Mouse (Mus musculus) cerebral cortex, adult 2 months (tissue): ENCODE measurements around the gene Lzts2.

ENCODE experiments used
- WGBS: fragments of 180-500 bp; shearing (Covaris S2); methylation state at CpG from one replicate; pipeline ENCODE4 v1.1.7; 2018; 5-methylcytosine and 5-hydroxymethylcytosine counted together

Lzts2 gene

DNA sequence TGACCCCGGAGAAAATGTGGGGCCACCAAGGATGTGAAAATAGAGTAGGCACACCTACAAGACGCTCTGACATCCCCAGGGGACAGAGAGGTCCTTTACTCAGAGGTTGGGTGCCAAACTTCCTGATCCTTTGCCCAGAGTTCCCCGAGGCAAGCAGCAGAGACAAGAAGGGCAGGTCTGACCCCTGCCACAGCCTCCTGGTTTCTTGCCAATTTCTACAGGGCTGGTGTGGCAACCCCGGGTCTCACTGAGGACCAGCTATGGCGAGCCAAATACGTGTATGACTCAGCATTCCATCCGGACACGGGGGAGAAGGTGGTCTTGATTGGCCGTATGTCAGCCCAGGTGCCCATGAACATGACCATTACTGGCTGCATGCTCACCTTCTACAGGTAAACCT is 35.3 kb downstream of the Lzts2 start:
- 51% methylated on average over 9 of the region's 9 CpGs for WGBS

DNA sequence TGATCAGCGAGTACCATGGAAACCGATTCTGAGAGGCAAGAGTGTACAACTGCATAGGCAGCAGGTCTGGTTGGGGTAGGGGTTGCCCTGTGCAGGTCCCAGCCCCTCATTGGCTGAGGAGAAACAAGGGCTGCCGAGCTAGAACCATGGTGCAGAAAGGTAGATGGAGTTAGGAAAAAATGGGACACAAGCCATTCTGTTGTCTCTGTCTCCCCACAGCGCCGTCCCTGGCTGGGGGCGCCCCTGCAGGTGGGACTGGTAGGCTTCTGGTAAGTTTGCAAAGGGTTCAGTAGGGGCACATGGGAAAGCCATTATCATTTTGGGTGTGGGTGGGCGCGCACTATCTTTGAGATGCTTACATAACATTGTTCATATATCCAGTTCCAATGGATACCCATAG is 39.2 kb downstream of the Lzts2 start:
- 78% methylated on average over 8 of the region's 8 CpGs for WGBS

DNA sequence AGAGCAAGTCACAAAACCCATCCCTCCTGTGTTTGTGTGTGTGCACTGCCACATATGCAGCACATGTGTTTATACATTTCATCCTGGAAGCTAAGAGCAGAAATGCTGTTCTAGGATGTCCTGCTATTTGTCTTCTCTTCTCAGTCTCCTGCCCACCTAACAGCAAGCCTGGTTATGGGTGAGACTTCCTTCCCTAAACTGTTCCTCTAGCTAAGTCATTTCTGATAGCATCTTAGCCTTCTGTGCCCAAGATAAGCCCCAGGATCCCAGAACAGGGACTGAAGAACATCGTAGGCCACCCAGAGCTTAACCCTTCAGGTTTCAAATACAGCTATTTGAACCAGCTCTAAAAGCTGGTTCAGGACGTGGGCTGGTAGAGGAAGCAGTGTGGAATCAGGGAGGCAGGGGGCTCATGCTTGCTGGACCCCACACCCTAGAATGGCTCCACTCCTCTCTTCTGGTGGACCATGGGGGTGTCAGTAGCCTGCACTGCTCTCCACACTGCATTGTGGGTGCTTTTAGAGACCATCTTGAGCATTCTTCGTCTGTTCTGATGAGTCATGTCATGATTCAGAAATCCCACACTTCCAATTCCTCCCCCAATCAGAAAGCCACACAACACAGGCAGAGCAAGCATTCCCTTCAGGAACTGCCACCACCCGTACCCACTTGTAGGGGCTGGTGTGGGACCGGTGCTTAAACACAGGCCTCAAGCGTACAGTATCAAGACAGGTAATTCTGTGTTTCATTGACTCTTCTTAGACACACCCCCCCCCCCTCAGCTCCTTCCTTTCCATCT is 40.9 kb downstream of the Lzts2 start:
- WGBS = 54% methylated on average over 6 of the region's 6 CpGs

DNA sequence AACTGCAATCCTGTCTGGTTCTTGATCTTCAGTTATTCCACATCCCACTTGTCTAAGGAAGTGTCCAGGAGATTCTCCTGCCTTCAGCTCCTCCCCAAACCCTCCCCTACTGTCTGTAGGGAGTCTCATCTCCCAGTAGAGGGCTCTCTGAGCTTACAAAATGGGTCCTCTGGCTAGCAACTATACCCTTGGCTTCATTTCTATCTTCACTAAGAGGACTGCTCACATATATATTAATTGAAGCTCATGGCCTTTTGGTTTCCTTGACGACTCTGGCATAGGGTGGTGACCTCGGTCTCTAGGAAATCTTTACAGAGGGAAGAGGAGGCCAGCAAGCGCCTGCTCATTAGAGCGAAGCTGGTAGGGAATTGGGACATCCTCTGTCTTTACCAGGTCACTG is 42.1 kb downstream of the Lzts2 start:
- WGBS = 38% methylated on average over 4 of the region's 4 CpGs

DNA sequence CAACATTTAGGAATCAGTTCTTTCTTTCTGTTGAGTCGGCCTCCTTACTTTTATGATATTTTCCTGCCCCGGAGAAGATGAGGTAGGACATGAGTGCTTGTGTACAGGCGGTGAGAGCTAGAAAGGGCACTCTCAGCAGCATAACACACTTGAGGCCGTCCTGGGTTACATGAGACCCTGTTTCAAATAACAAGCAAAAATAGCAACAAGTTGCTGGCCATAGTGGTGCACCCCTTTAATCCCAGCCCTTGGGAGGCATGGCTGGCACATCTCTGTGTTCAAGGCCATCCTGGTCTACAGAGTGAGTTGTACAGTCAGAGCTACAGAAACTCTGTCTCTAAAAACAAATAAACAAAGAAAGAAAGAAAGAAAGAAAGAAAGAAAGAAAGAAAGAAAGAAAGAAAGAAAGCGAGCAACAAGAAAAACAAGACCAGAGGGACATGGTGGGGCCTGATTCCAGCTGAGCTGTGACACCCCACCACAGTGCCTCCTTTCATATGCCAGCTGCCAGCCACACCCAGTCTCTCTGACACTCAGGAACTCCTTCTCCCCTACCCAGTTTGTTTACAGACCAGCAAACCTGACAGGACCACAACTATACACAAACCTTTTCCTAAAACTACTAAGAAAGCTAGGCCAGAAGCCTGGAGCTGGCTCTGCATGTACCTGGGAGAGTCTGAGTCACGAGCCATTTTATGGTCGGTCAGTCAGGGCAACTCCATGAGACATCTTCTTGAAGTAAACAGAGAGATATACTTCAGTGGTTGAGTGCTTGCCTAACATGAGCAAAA is 42.9 kb downstream of the Lzts2 start:
- 64% methylated on average over 7 of the region's 7 CpGs for WGBS

DNA sequence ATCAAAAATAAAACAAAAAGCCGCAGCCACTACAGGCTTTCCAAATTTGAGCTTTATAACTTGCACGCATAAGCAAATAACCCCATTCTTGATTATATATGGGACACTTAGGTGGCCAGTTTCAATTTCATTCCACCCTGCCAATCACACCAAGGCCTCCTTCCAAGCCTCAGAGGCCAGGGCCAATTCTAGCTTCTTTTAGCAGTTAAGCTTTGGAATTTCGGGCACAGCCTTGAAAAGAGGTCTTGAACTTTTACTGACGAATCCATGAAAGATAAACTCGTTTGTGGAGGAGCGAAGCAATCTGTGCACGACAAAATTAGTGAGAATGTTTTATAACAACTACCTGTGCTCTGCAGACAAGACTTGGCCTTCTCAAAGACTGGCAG is 43.5 kb downstream of the Lzts2 start:
- 16% methylated on average over 7 of the region's 7 CpGs for WGBS

DNA sequence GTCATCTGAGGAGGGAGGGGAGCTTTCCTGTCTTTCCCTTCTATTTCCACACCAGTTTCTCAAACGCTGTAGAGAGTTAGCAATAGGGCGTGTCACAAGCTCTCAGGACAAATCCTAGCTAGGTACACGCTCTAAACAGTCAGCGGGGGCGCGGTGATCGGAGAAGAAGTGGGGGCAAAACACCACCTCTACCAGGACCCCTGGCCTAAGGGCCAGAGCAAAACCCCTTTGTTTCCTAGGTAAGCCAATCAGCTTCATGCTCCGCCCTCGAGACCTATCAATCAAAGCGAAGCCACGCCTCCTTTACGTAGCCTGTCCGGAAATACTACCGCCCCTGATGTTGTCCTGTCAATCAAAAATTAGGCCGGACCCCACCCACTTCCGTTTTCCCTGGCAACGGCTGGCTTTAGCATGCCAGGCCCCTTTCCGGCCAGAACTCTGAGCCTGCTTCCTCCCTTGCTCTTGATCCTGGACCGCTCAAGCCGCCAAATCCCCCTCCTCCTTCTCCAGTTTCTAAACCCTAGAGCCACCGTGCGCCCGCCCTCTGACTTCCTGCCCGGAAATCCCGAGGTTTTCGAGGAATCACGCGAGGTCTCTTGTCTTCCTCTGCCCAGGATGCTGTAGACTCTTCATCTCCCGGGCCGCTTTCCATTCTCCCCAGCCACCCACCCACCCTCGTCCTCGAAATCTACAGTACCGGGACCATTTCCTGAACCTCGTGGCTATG is 44.1 kb downstream of the Lzts2 start:
- under 1% methylated on average over 34 of the region's 34 CpGs for WGBS

DNA sequence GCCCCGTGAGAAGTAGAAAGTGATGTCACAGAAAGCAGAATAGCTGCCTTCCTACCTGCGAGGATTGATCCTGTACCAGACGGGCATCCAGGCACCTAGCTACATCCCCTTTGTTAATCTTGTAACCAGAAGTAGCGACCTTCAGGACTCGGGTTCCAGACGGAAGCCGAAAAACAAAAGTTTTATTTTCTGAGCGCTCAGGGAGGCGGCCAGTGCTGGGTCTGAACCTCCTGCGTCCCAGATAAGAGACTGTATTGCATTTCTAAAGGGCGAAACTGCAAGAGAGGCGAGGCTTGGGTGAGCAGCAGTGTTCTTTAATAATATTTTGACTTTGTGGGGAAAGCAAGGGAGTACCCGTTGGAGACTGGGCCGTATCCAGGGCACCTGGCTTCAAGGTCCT is 44.6 kb downstream of the Lzts2 start:
- WGBS = under 1% methylated on average over 14 of the region's 14 CpGs

DNA sequence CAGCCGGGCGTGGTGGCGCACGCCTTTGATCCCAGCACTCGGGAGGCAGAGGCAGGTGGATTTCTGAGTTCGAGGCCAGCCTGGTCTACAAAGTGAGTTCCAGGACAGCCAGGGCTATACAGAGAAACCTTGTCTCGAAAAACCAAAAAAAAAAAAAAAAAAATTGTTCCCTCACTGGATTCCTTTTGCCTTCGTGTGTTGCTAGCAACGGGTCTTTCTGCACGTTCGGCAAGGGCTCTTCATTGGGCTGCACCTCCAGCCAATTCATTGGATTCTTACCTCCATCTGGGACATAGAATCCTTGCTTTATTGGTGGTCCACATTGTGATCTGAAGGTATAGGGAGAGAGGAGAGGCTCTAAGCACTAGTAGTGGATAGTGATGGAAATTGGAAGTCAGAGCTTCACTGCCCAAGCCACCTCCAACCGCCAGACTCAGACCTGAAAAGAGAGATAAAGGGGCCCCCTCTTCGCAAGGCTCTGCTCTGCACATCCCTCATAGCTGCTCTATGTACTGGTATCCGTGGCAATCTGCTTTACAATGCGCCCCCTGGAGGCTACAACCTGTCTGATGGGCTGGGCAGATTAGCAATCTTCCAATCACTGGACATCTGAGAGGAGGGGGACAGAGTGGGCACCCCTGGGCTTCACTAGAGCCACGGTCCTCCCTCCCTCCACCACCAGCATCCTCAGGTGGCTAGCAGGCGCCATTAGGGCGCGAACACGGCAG is 49.5 kb downstream of the Lzts2 start:
- WGBS = 44% methylated on average over 20 of the region's 20 CpGs

DNA sequence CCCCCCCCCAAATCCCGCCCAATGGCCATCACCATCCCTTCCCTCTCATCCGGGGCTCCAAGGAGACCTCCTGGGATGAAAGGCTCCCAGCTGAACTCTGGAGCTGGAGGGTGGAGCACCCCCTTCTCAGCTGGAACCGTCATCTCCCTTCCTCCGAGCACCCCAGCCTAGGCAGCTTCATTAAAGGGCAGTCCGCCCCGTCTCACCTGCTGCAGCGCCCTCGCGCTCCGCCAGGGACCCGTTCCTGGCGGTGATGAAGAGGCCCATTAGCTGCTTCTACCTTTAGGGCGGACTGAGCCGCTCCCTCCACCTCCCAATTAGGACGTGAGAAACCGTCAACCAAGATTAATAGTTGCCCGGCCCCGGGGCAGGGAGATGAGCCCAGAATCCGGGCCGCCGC is 51.0 kb downstream of the Lzts2 start:
- 9% methylated on average over 21 of the region's 21 CpGs for WGBS

DNA sequence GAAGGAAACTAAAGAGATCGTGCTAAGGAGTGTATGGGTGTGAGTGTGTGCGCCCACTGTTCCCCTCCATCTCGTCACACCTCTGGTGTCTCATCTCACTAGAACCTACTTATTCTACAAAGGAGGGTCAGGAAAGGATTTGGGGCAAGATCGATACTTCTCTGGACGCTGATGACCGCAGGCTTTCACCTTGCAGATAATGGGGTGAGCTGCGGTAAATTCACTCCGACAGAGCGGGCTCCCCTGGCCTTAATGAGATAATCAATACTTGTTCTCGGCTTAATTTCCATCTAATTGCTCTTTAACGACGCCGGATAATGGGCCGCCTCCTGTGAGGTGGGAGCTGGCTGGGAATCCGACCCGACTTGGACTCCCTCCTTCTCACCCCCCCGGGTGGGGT is 53.0 kb downstream of the Lzts2 start:
- WGBS = 46% methylated on average over 17 of the region's 17 CpGs

DNA sequence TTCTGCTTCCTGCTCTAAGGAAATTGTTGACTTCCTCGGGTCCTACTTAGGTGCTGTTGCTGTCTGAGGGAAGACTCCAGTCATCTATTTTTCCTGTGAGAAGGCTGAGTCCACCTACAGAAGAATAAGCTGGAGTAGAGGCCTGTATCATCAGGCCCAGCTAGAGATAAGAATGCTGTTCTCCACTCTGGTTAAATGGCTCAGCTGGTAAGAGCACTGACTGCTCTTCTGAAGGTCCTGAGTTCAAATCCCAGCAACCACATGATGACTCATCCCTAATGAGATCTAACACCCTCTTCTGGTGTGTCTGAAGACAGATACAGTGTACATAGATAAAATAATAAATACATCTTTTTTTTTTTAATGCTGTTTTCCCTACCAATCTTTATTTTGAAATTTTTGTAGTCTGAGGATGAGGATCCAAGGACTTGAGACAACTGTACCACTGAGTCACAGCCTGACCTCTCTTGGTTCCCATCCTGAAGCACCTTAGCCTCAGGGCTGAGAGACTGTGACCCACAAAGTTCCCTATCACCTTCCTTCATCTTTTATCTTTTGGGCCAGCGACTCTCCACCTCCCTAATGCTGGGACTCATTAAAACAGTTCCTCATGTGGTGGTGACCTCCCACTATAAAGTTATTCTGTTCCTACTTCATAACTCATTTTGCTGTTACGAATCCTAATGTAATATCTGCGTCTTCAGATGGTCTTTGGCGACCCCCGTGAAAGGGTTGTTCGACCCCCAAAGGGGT is 53.7 kb downstream of the Lzts2 start:
- 83% methylated on average over 7 of the region's 7 CpGs for WGBS

DNA sequence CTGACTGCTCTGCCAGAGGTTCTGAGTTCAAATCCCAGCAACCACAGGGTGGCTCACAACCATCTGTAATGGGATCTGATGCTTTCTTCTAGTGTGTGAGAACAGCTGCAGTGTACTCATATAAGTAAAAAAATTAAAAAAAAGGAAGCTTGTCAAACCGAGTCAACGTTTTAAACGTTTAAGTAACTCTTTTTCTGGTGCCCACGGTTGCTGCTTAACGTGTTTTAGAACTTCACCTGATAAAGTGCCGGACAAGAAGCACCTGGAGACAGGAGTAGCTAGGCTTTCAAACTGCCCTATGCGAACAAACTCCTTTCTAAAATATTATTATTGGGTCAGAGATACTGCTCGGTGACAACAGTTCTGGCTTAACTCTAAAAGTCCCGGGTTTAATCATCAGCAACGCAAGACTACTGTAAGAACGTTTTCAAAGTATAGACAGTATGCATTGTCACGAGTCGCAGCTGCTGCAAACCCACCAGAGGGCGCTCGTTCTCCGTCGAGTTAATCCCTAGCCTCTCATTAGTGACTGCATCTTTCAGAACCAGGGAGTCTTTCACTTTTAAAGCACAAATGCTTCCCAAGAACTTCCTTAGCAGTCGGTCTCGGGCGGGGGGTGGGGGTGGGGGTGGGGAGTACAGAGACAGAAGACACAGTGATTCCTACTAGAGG is 59.8 kb downstream of the Lzts2 start:
- WGBS = 6% methylated on average over 20 of the region's 20 CpGs

DNA sequence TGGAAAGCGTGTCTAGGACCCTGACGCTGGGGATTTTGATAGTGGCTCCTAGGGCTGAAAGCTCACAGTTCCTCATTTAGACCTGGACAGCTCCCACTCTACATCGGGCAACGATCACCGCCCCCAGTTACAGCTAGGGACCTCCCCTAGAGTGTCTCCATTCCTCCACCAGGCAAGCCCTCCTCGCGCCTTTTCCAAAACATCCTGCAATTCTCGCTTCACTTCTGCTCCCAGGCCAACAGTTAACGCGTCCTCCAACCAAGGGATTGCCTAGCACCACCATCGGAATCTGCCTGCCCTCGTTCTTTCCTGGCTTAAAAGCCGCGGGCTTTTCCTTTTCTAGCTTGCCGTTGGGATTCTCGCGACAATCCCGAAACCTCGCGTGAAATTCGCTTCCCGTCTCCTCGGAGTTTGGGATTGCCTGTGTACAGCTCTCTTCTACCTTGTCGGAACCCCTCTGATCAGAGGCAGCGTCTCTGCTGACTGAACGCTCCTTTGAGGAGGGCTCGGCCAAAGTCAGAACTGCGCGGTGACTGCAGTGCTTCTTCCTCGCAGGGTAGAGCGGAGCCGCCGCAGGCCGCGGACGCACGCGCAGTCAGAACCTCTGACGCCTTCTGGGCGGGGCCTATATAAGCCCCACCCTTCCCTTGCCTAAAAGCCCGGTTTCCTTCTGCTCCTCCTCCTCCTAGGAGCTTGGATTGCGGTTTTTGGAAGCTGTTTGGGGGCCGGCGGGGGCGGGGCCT is 60.5 kb downstream of the Lzts2 start, which contains the start of gene Kazald1:
TSS of gene Kazald1 (plus strand) at position 662 of the 743 bp plus-strand sequence.
- WGBS = under 1% methylated on average over 45 of the region's 45 CpGs

DNA sequence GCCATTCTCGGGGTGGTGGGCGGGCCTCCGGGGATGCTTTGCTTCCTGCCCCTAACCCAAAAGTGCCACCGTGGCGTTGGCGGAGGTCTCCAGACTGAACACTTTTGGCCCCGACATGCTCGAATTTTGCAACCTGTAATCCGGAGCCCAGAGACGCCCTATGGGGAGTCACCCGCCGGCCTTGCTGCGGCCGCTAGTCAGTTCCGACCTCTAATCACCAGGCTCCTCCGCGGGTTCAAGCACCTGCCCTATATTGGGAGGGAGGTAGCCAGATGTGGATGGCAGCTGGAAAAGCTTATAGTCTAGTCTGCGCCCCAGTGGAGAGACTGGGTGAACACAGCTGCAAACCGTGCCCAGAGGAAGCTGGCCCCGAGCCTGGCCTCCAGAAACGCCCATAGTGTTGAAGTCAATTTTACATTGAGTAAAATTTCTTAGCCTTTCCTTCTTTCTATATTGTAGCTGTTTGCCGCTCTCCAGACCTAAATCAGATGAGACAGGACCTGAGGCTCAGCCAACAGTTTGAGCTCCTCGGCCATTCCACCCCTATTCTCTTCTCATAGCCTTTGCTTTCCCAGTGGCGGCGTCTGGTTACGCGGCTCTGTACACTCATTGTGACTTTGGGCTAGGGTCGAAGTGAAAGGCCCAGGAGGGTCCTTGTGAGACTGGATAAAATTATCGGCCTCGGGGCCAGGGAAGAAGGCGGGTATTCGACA is 61.3 kb downstream of the Lzts2 start:
- WGBS = 3% methylated on average over 32 of the region's 32 CpGs

DNA sequence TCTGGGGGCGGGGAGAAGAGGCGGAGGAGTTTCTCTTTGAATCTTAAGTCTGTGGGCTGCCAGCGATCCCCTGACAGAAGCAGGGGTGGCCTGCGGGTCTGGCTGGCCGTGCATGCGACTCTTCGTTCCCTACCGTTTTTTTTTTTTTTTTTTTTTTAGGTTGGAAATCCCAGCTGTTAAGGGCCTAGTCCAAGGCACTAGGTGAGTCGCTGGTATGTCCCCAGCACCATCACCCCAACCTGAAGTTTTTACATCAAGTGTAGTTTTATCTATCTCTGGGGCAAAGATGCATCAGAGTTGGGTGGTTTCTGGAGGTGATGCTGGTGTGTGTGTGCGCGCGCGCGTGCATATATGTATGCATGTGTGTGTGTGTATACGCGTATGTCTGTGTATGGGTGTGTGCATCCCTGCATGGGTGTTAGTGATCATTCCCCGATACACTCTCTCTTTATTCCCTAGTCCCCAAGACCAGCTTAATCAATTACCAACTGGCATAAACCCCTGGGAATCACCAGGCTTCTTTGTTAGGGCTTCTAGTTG is 61.9 kb downstream of the Lzts2 start:
- WGBS = 24% methylated on average over 17 of the region's 17 CpGs
